Mouse (Mus musculus): ENCODE data around the gene Rab7b. TPM values are rescaled to one million over a fixed set of nuclear protein-coding genes. Genes with fewer than 3 reads are reported as not detected.

Rab7b gene
- polyA plus RNA-seq, 1 experiment from 2014 or later, result 2.5 TPM

GRCm38 (mm10) chr1:131738760-131739159 is 50.3 kb downstream of the Rab7b start:
- no peak overlapping the region for H3K4me2 ChIP-seq (ENCODE audit: low read depth, low read length)
- no peaks in the 10 kb centered on the region for H3K36me3 ChIP-seq (ENCODE audit: control insufficient read depth, insufficient read depth)
- H3K27ac ChIP-seq (ENCODE audit: low read length), result no peak overlapping the region
- peaks cover 17% of the 10 kb centered on the region for H3K4me1 ChIP-seq (ENCODE audit: control insufficient read depth, insufficient read depth, low read length)
- H3K4me3 ChIP-seq (ENCODE audit: low read length), result no peak overlapping the region
- H3K27me3 ChIP-seq (ENCODE audit: control insufficient read depth, insufficient read depth, low read length), result no peaks in the 10 kb centered on the region; the same call in 1 of the 2 replicates
- H3K9ac ChIP-seq (ENCODE audit: low read length), result no peak overlapping the region
- WGBS, result 80% methylated on average over 1 of the region's 1 CpGs
- no peaks in the 10 kb centered on the region for H3K9me3 ChIP-seq (replicated peaks; ENCODE audit: control insufficient read depth, low read length)
- no peak for ATAC-seq (replicated peaks; ENCODE audit: extremely low read depth, insufficient read depth, low FRiP score)

GRCm38 (mm10) chr1:131739481-131740160 is 51.1 kb downstream of the Rab7b start:
- no peak for ATAC-seq (replicated peaks; ENCODE audit: extremely low read depth, insufficient read depth, low FRiP score)
- H3K9me3 ChIP-seq (replicated peaks; ENCODE audit: control insufficient read depth, low read length), result no peaks in the 10 kb centered on the region
- H3K4me2 ChIP-seq (ENCODE audit: low read depth, low read length), result no peak overlapping the region
- no peak overlapping the region for H3K27ac ChIP-seq (ENCODE audit: low read length)
- H3K9ac ChIP-seq (ENCODE audit: low read length), result no peak overlapping the region
- H3K27me3 ChIP-seq (ENCODE audit: control insufficient read depth, insufficient read depth, low read length), result no peaks in the 10 kb centered on the region; the same call in 1 of the 2 replicates
- H3K36me3 ChIP-seq (ENCODE audit: control insufficient read depth, insufficient read depth), result no peaks in the 10 kb centered on the region
- WGBS, result 93% methylated on average over 9 of the region's 9 CpGs
- H3K4me1 ChIP-seq (ENCODE audit: control insufficient read depth, insufficient read depth, low read length), result peaks cover 17% of the 10 kb centered on the region
- no peak overlapping the region for H3K4me3 ChIP-seq (ENCODE audit: low read length)

- no peaks in the 10 kb centered on the region for H3K36me3 ChIP-seq (ENCODE audit: control insufficient read depth, insufficient read depth)
- no peaks in the 10 kb centered on the region for H3K27me3 ChIP-seq (ENCODE audit: control insufficient read depth, insufficient read depth, low read length)
- no peaks in the 10 kb centered on the region for H3K9me3 ChIP-seq (replicated peaks; ENCODE audit: control insufficient read depth, low read length)
- H3K9ac ChIP-seq (ENCODE audit: low read length), result no peak within 1 kb of the TSS
- H3K4me1 ChIP-seq (ENCODE audit: control insufficient read depth, insufficient read depth, low read length), result no peaks in the 10 kb centered on the region
- no peak within 1 kb of the TSS for H3K27ac ChIP-seq (ENCODE audit: low read length)
- H3K4me3 ChIP-seq (ENCODE audit: low read length), result no peak within 1 kb of the TSS
- WGBS, result 57% methylated on average over 10 of the region's 10 CpGs
- no peak for ATAC-seq (replicated peaks; ENCODE audit: extremely low read depth, insufficient read depth, low FRiP score)
- H3K4me2 ChIP-seq (ENCODE audit: low read depth, low read length), result no peak within 1 kb of the TSS
Observed at GRCm38 (mm10) chr1:131743868-131744464, 55.5 kb downstream of the Rab7b start, which contains the start of gene Slc26a9. Slc26a9 (plus strand) TSS chr1:131744022.

GRCm38 (mm10) chr1:131745391-131745790 is 56.9 kb downstream of the Rab7b start:
- no peak overlapping the region for H3K4me3 ChIP-seq (ENCODE audit: low read length)
- ATAC-seq (replicated peaks; ENCODE audit: extremely low read depth, insufficient read depth, low FRiP score), result no peak
- no peaks in the 10 kb centered on the region for H3K36me3 ChIP-seq (ENCODE audit: control insufficient read depth, insufficient read depth)
- no peak overlapping the region for H3K4me2 ChIP-seq (ENCODE audit: low read depth, low read length)
- no peaks in the 10 kb centered on the region for H3K9me3 ChIP-seq (replicated peaks; ENCODE audit: control insufficient read depth, low read length)
- H3K9ac ChIP-seq (ENCODE audit: low read length), result no peak overlapping the region
- H3K27ac ChIP-seq (ENCODE audit: low read length), result no peak overlapping the region
- no peaks in the 10 kb centered on the region for H3K4me1 ChIP-seq (ENCODE audit: control insufficient read depth, insufficient read depth, low read length)
- WGBS, result 67% methylated on average over 5 of the region's 5 CpGs
- H3K27me3 ChIP-seq (ENCODE audit: control insufficient read depth, insufficient read depth, low read length), result no peaks in the 10 kb centered on the region

- H3K9me3 ChIP-seq (replicated peaks; ENCODE audit: control insufficient read depth, low read length), result no peaks in the 10 kb centered on the region
- H3K27ac ChIP-seq (ENCODE audit: low read length), result no peak overlapping the region
- no peak overlapping the region for H3K4me2 ChIP-seq (ENCODE audit: low read depth, low read length)
- no peaks in the 10 kb centered on the region for H3K4me1 ChIP-seq (ENCODE audit: control insufficient read depth, insufficient read depth, low read length)
- no peaks in the 10 kb centered on the region for H3K27me3 ChIP-seq (ENCODE audit: control insufficient read depth, insufficient read depth, low read length)
- no peak overlapping the region for H3K9ac ChIP-seq (ENCODE audit: low read length)
- no peak for ATAC-seq (replicated peaks; ENCODE audit: extremely low read depth, insufficient read depth, low FRiP score)
- H3K36me3 ChIP-seq (ENCODE audit: control insufficient read depth, insufficient read depth), result no peaks in the 10 kb centered on the region
- H3K4me3 ChIP-seq (ENCODE audit: low read length), result no peak overlapping the region
- WGBS, result 55% methylated on average over 2 of the region's 2 CpGs
Observed at GRCm38 (mm10) chr1:131747761-131748160, 59.3 kb downstream of the Rab7b start.

GRCm38 (mm10) chr1:131748636-131749035 is 60.1 kb downstream of the Rab7b start:
- H3K27me3 ChIP-seq (ENCODE audit: control insufficient read depth, insufficient read depth, low read length), result no peaks in the 10 kb centered on the region
- no peak overlapping the region for H3K4me2 ChIP-seq (ENCODE audit: low read depth, low read length)
- H3K27ac ChIP-seq (ENCODE audit: low read length), result no peak overlapping the region
- ATAC-seq (replicated peaks; ENCODE audit: extremely low read depth, insufficient read depth, low FRiP score), result no peak
- H3K36me3 ChIP-seq (ENCODE audit: control insufficient read depth, insufficient read depth), result no peaks in the 10 kb centered on the region
- no peaks in the 10 kb centered on the region for H3K9me3 ChIP-seq (replicated peaks; ENCODE audit: control insufficient read depth, low read length)
- no peak overlapping the region for H3K4me3 ChIP-seq (ENCODE audit: low read length)
- no peaks in the 10 kb centered on the region; the same call in 1 of the 2 replicates for H3K4me1 ChIP-seq (ENCODE audit: control insufficient read depth, insufficient read depth, low read length)
- H3K9ac ChIP-seq (ENCODE audit: low read length), result no peak overlapping the region
- 83% methylated on average over 2 of the region's 2 CpGs for WGBS

DNA sequence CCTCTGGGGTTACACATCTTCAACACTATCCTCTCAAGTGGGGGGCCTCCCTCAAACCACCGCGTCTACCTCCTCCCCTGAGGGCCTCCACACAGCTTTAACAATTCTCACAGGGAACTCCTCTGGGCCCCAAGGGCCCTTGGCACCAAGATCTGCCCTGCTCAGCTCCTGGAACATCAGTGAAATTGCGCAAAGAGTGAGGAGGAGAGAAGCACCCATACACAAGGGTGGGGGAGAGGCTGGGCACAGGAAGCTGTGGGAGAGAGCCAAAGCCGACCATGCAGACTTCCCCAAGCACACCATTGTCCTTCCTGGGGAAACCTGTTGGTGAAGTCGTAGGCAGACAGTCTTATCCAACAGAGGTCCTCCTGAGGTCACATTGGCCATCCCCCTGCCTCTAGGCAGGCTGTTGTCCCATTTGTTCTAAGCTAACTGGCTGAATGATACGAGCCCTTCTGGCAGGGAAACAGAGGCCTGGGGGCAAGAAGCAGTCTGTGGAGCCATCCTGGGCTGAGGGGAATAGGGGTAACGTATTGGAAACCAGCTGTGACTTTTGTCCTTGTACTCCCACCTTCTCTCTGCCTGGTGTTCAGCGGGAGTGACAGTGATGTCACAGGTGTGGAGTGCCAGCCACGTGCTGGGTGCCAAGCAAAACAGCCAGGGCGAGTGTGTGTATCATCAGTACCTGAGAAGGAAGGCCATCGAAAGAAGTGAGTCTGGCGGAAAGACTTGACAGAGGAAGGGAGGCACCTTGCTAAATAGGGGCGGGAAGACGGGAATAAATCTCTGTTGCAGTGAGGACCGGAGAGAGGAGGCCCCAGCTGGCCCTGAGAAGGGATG is 61.4 kb downstream of the Rab7b start:
- no peak overlapping the region for H3K9ac ChIP-seq (ENCODE audit: low read length)
- H3K4me2 ChIP-seq (ENCODE audit: low read depth, low read length), result no peak overlapping the region
- 76% methylated on average over 15 of the region's 15 CpGs for WGBS
- no peak overlapping the region for H3K27ac ChIP-seq (ENCODE audit: low read length)
- no peak for ATAC-seq (replicated peaks; ENCODE audit: extremely low read depth, insufficient read depth, low FRiP score)
- H3K36me3 ChIP-seq (ENCODE audit: control insufficient read depth, insufficient read depth), result no peaks in the 10 kb centered on the region
- H3K4me1 ChIP-seq (ENCODE audit: control insufficient read depth, insufficient read depth, low read length), result peaks cover 11% of the 10 kb centered on the region
- no peaks in the 10 kb centered on the region for H3K27me3 ChIP-seq (ENCODE audit: control insufficient read depth, insufficient read depth, low read length)
- no peak overlapping the region for H3K4me3 ChIP-seq (ENCODE audit: low read length)
- H3K9me3 ChIP-seq (replicated peaks; ENCODE audit: control insufficient read depth, low read length), result no peaks in the 10 kb centered on the region

GRCm38 (mm10) chr1:131751181-131751890 is 62.8 kb downstream of the Rab7b start:
- Histone ChIP-seq H3K9me3 (replicated peaks; ENCODE audit: control insufficient read depth, low read length) (no peaks in the 10 kb centered on the region), H3K4me3 (ENCODE audit: low read length) (no peak overlapping the region), H3K27ac (ENCODE audit: low read length) (no peak overlapping the region), H3K4me2 (ENCODE audit: low read depth, low read length) (no peak overlapping the region), H3K4me1 (ENCODE audit: control insufficient read depth, insufficient read depth, low read length) (peaks cover 17% of the 10 kb centered on the region), H3K9ac (ENCODE audit: low read length) (no peak overlapping the region), H3K27me3 (ENCODE audit: control insufficient read depth, insufficient read depth, low read length) (no peaks in the 10 kb centered on the region), H3K36me3 (ENCODE audit: control insufficient read depth, insufficient read depth) (no peaks in the 10 kb centered on the region)
- no peak for ATAC-seq (replicated peaks; ENCODE audit: extremely low read depth, insufficient read depth, low FRiP score)
- WGBS, result 81% methylated on average over 3 of the region's 3 CpGs

Data from heart, embryonic 16.5 days (tissue).